Comparison of ENCODE assay signal across 16 mouse cellular contexts in the genomic region with DNA sequence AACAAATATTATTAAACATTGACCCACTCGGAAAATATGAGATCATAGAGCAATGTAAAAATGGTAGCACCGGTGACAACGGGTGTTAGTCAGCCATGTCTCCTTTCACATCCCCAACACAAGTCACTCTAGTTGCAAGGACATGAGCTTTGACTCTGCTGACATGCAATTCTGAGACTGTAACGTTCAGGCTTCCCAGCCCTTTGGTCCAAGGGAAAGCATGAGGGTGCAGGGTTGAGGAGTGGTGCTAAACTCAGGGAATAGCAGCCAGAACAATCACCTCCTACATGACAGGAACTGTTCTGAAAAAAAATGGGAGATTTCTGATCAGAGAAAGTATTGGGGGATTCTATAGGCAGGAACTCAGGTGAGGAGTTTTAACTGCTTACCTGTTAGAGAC.
"Had no signal": no experiment of that assay in that cellular context is flagged by ENCODE, and none has a peak within 500 bp of the region (broad histone marks: within the 10 kb centered on the region; RNA-seq: fewer than 3 reads in every experiment).

No protein-coding gene starts in this region.

- H3K27ac ChIP-seq: layer of hippocampus, adult 2 months; left cerebral cortex, adult 2 months; liver, embryonic 13.5 days; stomach, postnatal 0 days had no signal

- H3K4me1 ChIP-seq: liver, embryonic 13.5 days had no signal

- H3K9me3 ChIP-seq: liver, embryonic 13.5 days had no signal

- H3K4me2 ChIP-seq: liver, embryonic 13.5 days; midbrain, embryonic 11.5 days had no signal

- H3K9ac ChIP-seq: liver, embryonic 13.5 days had no signal

- H3K36me3 ChIP-seq: liver, embryonic 13.5 days had no signal

- H3K4me3 ChIP-seq: layer of hippocampus, adult 2 months; left cerebral cortex, adult 2 months; liver, embryonic 13.5 days had no signal

- H3K27me3 ChIP-seq: liver, embryonic 13.5 days had no signal

- DNase-seq: layer of hippocampus, adult 9-11 months; layer of hippocampus, postnatal 36 days; liver, embryonic 13.5 days; lung, adult 2 months; lung, postnatal 14 days; lung, postnatal 4 days; midbrain, embryonic 14.5 days; right cerebral cortex, postnatal 14 days; right cerebral cortex, postnatal 4 days; thymus, adult 2 months; thymus, postnatal 14 days; thymus, postnatal 4 days had no signal
